Mouse (Mus musculus): ENCODE measurements around the gene Spout1.

GRCm38 (mm10) chr2:30199984-30200383 lies 21.7 kb upstream of the Spout1 start:
- TF ChIP-seq POLR2A (IDR thresholded peaks at IDR 0.05; ENCODE audit: borderline replicate concordance, low read depth, low read length): no peak
- TF ChIP-seq CTCF (IDR thresholded peaks at IDR 0.05; ENCODE audit: low read depth, low read length): no peak
